Mouse (Mus musculus): ENCODE measurements around the gene Mrnip. TPM values are rescaled to one million over a fixed set of nuclear protein-coding genes. Genes with fewer than 3 reads are reported as not detected.

Mrnip gene
- polyA plus RNA-seq, 1 experiment from 2014 or later = 38.1 TPM

DNA sequence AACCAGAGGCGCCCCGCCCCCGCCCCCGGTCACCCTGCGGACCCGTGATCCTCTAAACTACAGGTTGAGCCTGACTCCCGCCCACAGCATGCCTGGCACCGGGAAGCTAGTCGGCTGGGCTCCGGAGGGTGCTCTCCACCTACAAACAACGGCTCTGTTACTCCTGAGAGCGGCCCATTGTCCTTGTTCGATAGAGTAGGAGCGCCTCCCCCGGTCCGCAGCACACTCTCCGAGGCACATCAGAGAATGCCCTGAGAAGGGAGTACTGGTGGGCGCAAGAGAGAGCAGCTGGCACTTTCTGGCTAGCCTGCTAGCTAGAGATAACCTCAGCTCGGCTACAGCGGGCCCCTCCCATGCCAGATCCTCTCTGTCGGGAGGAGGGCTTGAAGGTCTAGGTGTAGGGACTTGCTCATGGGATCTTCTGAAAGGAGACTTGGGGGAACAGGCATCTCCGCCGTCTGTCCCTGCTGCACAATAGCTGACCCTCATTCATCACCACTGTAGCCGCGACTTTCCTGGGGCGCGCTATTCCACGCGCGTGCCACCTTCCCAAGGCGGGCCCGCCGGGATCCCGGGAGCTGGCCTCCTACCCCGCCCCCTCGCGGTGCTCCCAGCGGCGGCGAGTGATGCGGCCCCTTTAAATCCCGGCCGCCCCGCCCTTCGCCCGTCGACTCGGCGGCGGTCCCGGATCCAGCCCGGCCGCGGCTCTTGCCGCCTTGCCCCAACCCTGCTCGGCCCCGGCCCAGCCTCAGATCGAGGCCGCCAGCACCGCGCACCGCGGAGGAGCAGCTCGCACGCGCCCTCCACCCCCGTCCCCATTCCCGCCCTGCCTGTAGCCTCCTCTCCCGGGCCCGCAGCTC lies 50.7 kb downstream of the Mrnip start:
- ATAC-seq (replicated peaks) = peak; percentile 82
- Histone ChIP-seq H3K27me3 (replicated peaks) (no peaks in the 10 kb centered on the region), H3K27ac (peak overlapping the region; percentile 95), H3K4me1 (peaks cover 52% of the 10 kb centered on the region), H3K4me3 (peak overlapping the region; percentile 90), H3K9ac (peak overlapping the region; percentile 97), H3K9me3 (no peaks in the 10 kb centered on the region), H3K4me2 (peak overlapping the region; percentile 88), H3K36me3 (replicated peaks) (no peaks in the 10 kb centered on the region)
- under 1% methylated on average over 58 of the region's 70 CpGs for WGBS

DNA sequence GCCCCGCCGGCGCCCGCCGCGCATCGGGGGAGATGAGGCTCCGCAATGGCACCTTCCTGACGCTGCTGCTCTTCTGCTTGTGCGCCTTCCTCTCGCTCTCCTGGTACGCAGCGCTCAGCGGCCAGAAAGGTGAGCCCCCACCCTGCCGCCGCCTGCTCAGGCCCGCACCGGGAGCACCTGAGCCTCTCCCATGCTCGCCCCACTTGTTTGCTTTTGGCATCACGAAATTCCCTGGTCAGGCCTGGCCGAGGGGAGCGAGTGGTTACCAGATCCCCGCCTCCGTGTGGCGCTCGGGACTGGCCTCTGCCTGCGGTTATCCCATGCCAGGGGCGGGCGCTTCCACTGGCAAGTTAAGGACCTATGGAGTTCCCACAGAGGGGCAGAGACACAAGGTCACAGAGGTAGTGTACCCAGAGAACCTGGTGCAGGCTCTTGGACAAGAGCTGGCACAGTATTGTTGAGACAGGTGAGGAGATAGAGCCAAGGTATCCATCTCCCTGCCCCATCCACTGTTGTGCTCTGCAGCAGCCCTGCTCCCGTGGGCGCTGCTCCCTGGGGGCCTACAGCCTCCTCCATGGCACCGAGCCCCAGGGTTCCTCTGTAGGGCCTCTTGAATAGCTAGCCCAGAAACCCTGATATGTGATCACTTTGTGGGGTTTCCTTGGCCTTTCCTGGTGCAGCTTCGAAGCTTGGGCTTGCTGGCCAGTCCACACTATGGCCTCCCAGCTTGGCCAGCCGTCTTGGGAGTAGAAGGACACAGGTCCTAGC lies 51.6 kb downstream of the Mrnip start:
- peak overlapping the region; percentile 97 for H3K9ac ChIP-seq
- 3% methylated on average over 34 of the region's 34 CpGs for WGBS
- H3K4me3 ChIP-seq = peak overlapping the region; percentile 90
- H3K4me1 ChIP-seq = peaks cover 55% of the 10 kb centered on the region
- no peaks in the 10 kb centered on the region for H3K9me3 ChIP-seq
- H3K4me2 ChIP-seq = peak overlapping the region; percentile 88
- no peaks in the 10 kb centered on the region for H3K27me3 ChIP-seq (replicated peaks)
- ATAC-seq (replicated peaks) = peak; percentile 27
- no peaks in the 10 kb centered on the region for H3K36me3 ChIP-seq (replicated peaks)
- H3K27ac ChIP-seq = peak overlapping the region; percentile 95

DNA sequence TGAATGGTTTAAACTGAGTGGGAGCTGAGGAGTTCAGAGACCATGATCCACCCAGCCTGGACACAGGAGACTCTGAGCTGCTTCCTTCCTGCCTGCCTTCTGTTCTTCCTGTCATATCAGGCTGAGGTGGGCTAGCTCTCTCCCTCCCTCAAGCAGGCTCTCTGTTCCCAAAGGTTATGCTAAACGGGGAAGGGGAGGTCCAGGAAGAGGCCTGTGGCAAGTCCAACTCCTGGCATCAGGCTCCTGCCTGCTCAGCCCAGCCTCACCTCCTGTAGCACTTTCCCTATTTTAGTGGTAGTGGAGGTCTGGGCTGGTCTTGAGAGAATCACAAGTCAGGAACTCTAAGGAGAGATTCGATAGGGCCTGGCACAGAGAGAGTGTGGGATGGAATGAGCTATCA lies 52.2 kb downstream of the Mrnip start:
- no peaks in the 10 kb centered on the region for H3K9me3 ChIP-seq
- H3K9ac ChIP-seq = peak overlapping the region; percentile 97
- H3K4me2 ChIP-seq = peak overlapping the region; percentile 88
- WGBS = 37% methylated on average over 2 of the region's 2 CpGs
- no peak for ATAC-seq (replicated peaks)
- no peaks in the 10 kb centered on the region for H3K27me3 ChIP-seq (replicated peaks)
- H3K36me3 ChIP-seq (replicated peaks) = no peaks in the 10 kb centered on the region
- peak overlapping the region; percentile 95 for H3K27ac ChIP-seq
- H3K4me3 ChIP-seq = peak overlapping the region; percentile 90
- H3K4me1 ChIP-seq = peaks cover 57% of the 10 kb centered on the region

DNA sequence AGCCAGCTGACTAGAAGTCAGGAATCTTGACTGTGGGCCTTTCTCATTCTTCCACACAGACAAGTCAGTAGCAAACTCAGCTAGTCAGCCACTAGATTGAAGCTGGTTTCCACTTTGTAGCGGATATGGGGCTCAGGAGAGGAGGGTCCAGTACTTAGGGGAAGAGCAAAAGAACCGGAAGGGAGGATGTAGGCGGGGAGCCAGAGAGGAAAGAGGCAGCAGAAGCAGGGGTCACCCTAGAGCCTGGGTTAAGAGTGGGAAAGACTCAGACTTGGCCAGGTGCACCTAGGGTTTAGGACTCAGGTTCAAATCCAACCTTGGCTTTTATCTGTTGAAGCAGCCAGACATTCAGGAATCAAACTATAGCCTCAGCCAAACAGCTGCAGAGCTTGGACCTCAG lies 53.0 kb downstream of the Mrnip start:
- Histone ChIP-seq H3K4me1 (peaks cover 57% of the 10 kb centered on the region), H3K9ac (peak overlapping the region; percentile 6; the same call in 1 of the 2 replicates)
- WGBS = 75% methylated on average over 3 of the region's 3 CpGs

DNA sequence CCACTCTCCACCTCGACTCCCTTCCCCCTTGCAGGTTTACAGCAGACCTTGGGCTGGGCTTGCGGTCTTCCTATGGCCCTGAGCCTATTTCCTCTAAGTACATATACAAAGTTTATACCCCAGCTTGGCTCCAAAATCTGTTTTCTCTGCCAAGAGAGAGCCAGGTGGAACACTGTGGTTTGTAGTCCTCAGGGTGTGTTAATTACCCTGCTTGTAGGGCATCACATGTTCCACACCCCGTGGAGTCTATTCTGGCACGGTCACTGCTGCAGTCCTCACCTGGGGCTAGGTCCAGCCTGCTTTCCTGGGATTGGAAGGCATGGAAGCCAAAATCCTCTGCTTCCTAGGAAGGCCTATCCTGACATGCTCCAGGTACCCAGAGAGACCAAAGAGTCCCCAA lies 53.5 kb downstream of the Mrnip start:
- H3K36me3 ChIP-seq (replicated peaks) = peaks cover 7% of the 10 kb centered on the region; the same call in 1 of the 2 replicates

More for the DNA sequence above, 53.0 kb downstream of the Mrnip start:
- no peaks in the 10 kb centered on the region for H3K9me3 ChIP-seq
- no peaks in the 10 kb centered on the region for H3K27me3 ChIP-seq (replicated peaks)
- peaks cover 2% of the 10 kb centered on the region; the same call in 1 of the 2 replicates for H3K36me3 ChIP-seq (replicated peaks)
- peak overlapping the region; percentile 88 for H3K4me2 ChIP-seq
- peak overlapping the region; percentile 90; the same call in 1 of the 2 replicates for H3K4me3 ChIP-seq
- ATAC-seq (replicated peaks) = no peak
- no peak overlapping the region for H3K27ac ChIP-seq

DNA sequence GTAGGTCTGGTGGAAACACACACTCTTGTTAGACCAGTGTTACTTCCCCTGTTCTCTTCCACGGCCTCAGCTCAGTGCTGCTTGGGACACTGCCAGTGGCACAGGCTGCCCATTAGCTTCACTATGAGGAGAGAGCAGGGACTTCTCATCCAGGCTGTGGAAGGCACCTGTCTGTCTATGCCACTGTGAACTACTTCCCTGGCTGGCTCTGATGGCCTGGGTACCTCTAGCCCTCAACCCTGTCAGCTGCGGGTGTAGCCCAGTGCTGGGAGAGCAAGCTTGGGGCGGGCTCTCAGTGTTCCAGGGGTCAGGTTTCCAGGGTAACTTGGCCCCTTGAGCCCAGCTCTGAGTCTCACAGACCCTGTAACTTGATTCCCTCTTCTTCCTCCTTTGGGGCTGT lies 54.5 kb downstream of the Mrnip start:
- no peak for ATAC-seq (replicated peaks)
- Histone ChIP-seq H3K4me3 (no peak overlapping the region), H3K4me1 (peaks cover 42% of the 10 kb centered on the region), H3K9ac (no peak overlapping the region), H3K4me2 (no peak overlapping the region), H3K27me3 (replicated peaks) (no peaks in the 10 kb centered on the region), H3K36me3 (replicated peaks) (peaks cover 18% of the 10 kb centered on the region; the same call in 1 of the 2 replicates), H3K27ac (no peak overlapping the region), H3K9me3 (no peaks in the 10 kb centered on the region)
- WGBS = 21% methylated on average over 3 of the region's 3 CpGs

More for the DNA sequence above, 53.5 kb downstream of the Mrnip start:
- Histone ChIP-seq H3K9ac (no peak overlapping the region), H3K4me2 (0 out of 2 replicates have a peak overlapping the region, but pooled peaks have one; percentile 88), H3K9me3 (no peaks in the 10 kb centered on the region), H3K27ac (no peak overlapping the region), H3K4me1 (peaks cover 52% of the 10 kb centered on the region), H3K4me3 (no peak overlapping the region), H3K27me3 (replicated peaks) (no peaks in the 10 kb centered on the region)
- 92% methylated on average over 4 of the region's 4 CpGs for WGBS
- no peak for ATAC-seq (replicated peaks)

DNA sequence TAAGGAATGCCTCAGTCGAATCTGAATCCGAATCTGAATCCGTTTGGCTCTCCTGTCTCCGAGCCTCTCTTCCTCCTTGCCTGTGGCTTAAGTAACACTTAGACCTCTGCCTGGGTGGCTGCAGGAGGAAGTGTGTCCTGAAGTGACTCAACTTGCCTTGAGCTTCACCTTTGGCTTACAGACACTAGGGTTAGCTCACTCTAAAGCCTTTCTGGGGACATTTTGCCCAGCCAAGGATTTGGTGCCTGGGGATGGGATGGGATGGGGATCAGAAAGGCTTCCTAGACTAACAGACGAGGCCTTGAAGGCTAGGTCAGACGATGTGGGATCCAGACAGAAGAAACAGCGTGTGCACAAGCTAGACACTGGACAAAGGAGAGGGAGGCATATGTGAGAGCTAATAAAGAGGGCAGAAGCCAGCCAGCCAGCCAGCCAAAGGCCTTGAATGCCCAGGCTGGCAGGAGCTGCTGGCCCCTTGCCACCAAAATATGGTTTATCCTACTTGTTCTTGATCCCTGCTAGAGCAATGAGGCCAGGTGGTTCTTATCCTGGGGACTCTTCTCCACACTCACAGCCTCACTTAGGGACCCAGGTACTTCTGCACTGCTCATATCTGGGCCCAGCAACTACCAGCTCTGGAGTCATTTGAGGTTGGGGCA lies 55.1 kb downstream of the Mrnip start:
- Histone ChIP-seq H3K4me1 (peaks cover 40% of the 10 kb centered on the region), H3K4me2 (no peak overlapping the region), H3K9me3 (no peaks in the 10 kb centered on the region), H3K27ac (no peak overlapping the region), H3K36me3 (replicated peaks) (peaks cover 24% of the 10 kb centered on the region), H3K9ac (no peak overlapping the region), H3K27me3 (replicated peaks) (peaks cover 5% of the 10 kb centered on the region; the same call in 1 of the 2 replicates), H3K4me3 (no peak overlapping the region)
- ATAC-seq (replicated peaks) = no peak
- 51% methylated on average over 7 of the region's 7 CpGs for WGBS

DNA sequence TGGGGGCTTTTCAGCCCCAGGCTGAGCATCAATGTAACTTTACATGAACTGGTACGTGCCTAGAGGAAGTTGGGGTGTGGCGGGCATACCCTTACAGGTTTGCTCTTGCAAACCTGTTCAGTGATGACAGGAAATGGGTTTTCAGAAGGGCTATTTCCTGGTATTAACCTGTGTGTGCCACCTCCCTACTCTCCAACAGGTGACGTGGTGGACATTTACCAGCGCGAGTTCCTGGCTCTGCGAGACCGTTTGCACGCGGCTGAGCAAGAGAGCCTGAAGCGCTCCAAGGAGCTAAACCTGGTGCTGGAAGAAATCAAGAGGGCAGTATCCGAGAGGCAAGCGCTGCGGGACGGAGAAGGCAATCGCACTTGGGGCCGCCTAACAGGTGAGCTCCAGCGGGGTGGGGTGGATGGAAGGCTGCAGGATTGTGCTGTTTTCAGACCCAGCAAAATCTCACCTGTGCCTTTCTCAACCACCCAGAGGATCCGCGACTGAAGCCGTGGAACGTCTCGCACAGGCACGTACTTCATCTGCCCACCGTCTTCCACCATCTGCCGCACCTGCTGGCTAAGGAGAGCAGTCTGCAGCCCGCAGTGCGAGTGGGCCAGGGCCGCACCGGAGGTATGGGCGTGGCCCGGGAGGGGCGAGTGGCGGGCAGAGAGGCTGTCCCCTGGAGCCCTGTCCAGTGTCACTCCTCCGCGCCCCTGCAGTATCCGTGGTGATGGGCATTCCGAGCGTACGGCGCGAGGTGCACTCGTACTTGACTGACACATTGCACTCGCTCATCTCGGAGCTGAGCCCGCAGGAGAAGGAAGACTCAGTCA lies 56.4 kb downstream of the Mrnip start:
- Histone ChIP-seq H3K9ac (no peak overlapping the region), H3K4me3 (no peak overlapping the region), H3K9me3 (no peaks in the 10 kb centered on the region), H3K27ac (peak overlapping the region; percentile 40; the same call in 1 of the 2 replicates), H3K27me3 (replicated peaks) (peaks cover 5% of the 10 kb centered on the region; the same call in 1 of the 2 replicates), H3K36me3 (replicated peaks) (peaks cover 27% of the 10 kb centered on the region), H3K4me1 (peaks cover 41% of the 10 kb centered on the region), H3K4me2 (peak overlapping the region; percentile 29)
- WGBS = 26% methylated on average over 45 of the region's 45 CpGs
- ATAC-seq (replicated peaks) = no peak

DNA sequence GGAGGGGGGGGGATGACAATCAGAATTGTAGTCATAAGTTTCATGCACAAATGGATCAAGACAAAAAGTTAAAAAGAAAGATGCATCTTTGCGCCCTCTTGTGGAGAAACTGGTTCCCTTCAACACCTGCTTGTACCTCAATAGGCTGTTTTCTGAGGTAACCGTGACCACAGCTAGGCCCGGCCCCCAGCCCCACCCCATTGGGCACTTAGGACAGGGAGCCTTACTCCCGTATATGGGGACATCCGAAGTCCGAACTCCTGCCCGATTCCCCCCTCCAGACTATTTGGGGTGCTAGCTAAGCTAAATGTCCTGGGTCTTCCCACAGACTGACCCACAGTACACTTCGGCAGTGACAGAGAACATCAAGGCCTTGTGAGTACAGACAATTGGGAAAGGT lies 57.2 kb downstream of the Mrnip start:
- no peak overlapping the region for H3K4me3 ChIP-seq
- H3K27me3 ChIP-seq (replicated peaks) = peaks cover 5% of the 10 kb centered on the region; the same call in 1 of the 2 replicates
- no peak overlapping the region for H3K9ac ChIP-seq
- no peaks in the 10 kb centered on the region for H3K9me3 ChIP-seq
- 28% methylated on average over 8 of the region's 8 CpGs for WGBS
- peaks cover 27% of the 10 kb centered on the region for H3K36me3 ChIP-seq (replicated peaks)
- H3K4me2 ChIP-seq = 0 out of 2 replicates have a peak overlapping the region, but pooled peaks have one; percentile 29
- no peak overlapping the region for H3K27ac ChIP-seq
- no peak for ATAC-seq (replicated peaks)
- H3K4me1 ChIP-seq = peaks cover 42% of the 10 kb centered on the region

DNA sequence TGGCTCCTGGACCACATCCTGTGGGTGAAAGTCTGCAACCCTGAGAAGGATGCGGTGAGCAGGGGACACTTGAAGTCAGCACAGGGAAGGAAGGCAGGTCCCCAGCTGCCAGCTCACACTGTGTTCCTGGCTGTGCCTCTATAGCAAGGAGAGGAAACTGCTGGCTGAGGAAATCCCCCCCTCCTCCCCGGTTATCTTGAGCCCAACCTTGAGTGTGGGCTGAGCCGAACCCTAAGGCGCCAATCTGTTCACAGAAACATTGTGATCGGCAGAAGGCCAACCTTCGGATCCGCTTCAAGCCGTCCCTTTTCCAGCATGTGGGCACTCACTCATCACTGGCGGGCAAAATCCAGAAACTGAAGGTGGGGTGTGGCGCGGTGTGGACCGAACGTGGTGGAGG lies 58.8 kb downstream of the Mrnip start:
- Histone ChIP-seq H3K4me2 (no peak overlapping the region), H3K4me1 (peaks cover 37% of the 10 kb centered on the region), H3K9ac (no peak overlapping the region), H3K27ac (no peak overlapping the region), H3K9me3 (no peaks in the 10 kb centered on the region), H3K27me3 (replicated peaks) (peaks cover 19% of the 10 kb centered on the region), H3K4me3 (no peak overlapping the region), H3K36me3 (replicated peaks) (peaks cover 27% of the 10 kb centered on the region)
- ATAC-seq (replicated peaks) = no peak
- WGBS = 92% methylated on average over 13 of the region's 13 CpGs

DNA sequence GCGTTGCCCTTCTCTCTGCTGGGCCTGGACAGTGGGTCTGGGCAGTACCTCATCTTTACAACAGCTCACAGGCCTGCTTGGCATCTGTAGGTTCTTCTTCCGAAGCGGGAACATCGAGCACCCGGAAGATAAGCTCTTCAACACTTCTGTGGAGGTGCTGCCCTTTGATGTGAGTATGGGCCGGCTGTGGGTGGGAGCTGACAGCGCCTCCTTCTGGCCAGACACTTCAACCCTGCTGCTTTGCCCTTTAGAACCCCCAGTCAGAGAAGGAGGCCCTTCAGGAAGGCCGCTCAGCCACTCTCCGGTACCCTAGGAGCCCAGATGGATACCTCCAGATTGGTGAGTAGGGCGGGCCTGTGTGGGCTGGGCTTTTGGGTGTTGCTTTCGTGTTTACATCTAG lies 59.7 kb downstream of the Mrnip start:
- ATAC-seq (replicated peaks) = no peak
- Histone ChIP-seq H3K9ac (no peak overlapping the region), H3K4me1 (peaks cover 30% of the 10 kb centered on the region), H3K4me3 (no peak overlapping the region), H3K27ac (no peak overlapping the region), H3K4me2 (no peak overlapping the region), H3K36me3 (replicated peaks) (peaks cover 27% of the 10 kb centered on the region), H3K27me3 (replicated peaks) (peaks cover 23% of the 10 kb centered on the region), H3K9me3 (no peaks in the 10 kb centered on the region)
- 86% methylated on average over 11 of the region's 11 CpGs for WGBS

All from midbrain, embryonic 15.5 days (tissue).